Mouse (Mus musculus) urinary bladder, postnatal 10 days (tissue): Measurements from ENCODE around the gene 1810046K07Rik.

ENCODE experiments used
- DNase-seq: peaks from one replicate; pipeline ENCODE4 v3.0.0; 2022; ENCODE audit warnings: low spot score

Gene 1810046K07Rik

GRCm38 (mm10) chr9:51303980-51304379, 24.7 kb downstream of the 1810046K07Rik start:
- DNase-seq, result no peak

DNA sequence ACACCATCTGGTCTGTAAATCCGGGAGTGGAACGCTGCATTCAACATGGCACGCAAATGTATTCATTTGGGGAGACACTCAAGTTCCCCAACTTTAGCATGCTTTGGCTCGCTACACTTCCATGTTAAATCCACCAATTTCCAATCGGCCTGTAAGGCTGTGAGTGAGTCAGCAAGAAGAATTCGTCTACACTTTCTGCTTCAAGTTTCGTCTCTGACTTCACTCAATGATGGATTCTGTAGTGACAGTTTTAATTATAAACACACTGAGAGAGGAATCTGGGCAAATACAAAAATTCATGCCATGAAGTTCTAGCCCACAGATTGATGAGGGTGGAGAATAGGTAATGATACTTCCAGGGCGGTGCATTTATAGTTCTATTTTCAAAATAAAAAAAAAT, 35.2 kb downstream of the 1810046K07Rik start:
- no peak for DNase-seq

DNA sequence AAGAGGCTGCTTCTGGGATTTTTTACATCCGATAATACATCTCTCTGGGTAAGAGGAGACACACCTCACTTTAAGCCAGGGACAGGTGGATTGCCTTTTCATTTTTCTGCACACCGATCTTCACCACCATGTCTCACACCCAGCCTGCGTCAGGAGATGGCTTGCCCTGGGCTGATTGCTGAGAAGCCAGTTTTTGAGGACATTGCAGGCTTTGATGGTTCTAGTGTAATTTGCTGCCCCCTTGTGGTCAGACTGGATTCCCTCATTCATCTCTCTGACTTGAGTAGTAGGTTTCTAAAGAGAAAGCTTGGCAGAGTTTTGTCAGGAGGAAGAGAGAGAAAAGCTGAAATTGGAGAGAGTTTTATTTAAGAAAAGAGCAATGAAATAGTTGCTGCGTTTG, 36.0 kb downstream of the 1810046K07Rik start:
- no peak for DNase-seq

GRCm38 (mm10) chr9:51290980-51291379, 37.7 kb downstream of the 1810046K07Rik start:
- no peak for DNase-seq

GRCm38 (mm10) chr9:51286079-51286478, 42.6 kb downstream of the 1810046K07Rik start:
- DNase-seq, result no peak

DNA sequence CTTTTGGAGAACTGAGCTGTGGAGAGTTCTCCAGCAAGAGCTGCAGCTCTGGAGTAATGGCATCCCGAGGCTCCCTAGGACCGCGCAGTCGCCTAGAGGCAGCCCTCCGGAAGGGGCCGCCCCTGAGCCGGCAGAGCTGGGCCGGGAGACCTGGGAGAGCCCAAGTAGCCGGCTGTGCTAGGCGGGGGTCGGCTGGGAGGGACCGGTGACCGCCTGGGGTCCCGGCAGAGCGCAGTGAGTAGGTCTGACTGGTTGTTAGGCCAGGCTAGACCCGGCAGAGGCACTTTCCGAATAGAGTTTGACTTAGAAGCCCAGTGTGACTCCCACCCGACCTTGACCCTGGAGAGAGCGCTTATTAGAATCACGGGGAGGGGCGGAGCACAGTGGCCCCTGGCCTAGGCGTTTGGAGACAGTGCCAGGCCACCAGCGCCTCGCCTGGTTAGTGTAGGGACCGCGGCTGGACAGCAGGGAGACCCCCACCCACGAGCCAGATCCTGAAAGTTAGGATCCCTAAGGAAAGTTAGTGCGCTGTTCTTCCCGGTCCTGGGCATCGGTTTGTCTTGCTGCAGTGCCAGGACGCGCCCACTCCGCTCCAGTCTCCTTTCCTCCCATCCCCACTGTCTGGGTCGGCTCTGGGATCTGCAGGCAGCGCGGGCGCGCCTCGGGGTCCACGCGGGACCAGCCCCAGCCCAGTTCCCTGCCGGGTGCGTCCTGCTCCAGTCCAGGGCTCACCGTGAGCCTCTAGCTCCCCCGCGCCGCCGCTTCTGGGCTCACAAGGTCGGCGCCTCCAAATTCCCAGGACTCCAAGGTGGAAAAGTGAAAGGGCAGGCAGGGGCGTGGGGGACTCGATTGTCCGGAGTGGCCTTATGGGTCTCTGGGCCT, 50.0 kb downstream of the 1810046K07Rik start, which contains the start of gene Colca2:
Gene Colca2, minus strand, starts transcription at position 70 of the 882 bp plus-strand sequence.
- DNase-seq, result peak; percentile 33

DNA sequence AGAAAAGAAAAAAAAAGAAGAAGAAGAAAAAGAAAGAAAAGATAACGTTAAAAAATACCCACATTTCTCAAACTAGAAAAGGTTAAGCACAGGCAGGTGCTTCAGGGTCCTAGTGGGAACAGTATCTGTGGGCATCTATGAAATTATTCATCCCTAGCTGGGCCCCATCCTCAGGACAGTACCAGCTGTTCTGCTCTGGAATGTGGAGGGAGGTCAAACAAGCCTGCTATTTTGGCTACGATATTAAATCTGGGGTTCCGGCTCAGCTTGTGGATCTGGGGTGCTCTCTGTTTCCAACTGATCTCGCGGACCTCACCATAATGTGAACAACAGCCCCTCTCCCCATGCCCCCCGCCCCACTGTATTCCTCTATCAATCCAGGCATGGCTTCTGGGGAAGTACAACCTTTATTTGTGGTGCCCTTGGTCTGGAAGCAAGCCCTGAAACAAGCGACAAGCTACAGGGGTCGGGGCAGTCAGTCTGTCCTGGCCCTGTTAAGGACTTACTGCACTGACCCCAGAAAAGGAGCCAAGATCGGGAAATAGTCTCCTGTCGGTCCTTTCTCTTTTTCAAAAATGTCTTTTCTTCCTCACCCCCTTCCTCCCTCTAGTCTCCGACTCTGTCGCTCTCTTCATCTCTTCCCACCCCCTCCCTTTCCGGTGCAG, 50.8 kb downstream of the 1810046K07Rik start:
- no peak for DNase-seq

- DNase-seq, result no peak
Measured at GRCm38 (mm10) chr9:51274678-51275077, 54.0 kb downstream of the 1810046K07Rik start.

GRCm38 (mm10) chr9:51273581-51274154, 55.0 kb downstream of the 1810046K07Rik start:
- DNase-seq, result no peak

DNA sequence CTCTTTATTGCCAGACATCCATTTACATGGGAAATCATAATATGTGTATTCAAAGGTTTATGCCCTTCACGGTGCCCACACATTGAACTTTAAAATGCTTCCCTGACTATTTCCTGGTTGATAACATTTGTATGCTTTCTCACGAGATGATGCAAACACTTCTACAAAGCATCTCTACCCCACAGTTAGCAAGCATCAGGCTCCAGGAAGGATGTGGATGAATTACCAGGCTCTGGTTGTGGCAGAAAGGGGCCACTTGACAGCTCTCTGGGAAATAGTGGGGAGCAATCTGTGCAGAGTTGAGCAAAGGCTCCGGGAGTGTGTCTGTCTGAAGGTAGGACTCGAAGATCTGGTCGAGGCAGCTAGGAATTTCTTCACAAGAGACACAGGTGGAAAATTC, 56.6 kb downstream of the 1810046K07Rik start:
- no peak for DNase-seq

GRCm38 (mm10) chr9:51271073-51271472, 57.6 kb downstream of the 1810046K07Rik start:
- no peak for DNase-seq

GRCm38 (mm10) chr9:51268852-51269251, 59.9 kb downstream of the 1810046K07Rik start:
- DNase-seq, result no peak

DNA sequence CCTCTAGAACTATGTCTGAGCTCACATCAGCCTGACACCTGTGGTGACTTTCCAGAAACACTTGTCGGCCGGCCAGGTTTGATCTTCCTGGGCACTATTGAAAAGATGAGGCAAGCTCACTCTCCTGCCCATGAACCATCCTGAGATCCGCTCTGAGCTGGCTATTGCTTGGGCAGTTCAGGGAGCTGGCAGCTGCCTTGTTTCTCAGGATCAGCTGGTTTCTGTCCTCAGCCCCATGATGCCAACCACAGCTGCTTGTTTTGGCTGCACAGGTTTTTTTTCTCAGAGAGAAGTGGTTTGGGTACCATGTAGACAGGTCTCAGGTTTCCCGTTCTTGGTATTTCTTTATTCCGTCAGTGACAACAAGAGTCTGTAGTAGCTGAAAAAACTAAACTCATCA, 70.3 kb downstream of the 1810046K07Rik start:
- DNase-seq, result no peak

DNA sequence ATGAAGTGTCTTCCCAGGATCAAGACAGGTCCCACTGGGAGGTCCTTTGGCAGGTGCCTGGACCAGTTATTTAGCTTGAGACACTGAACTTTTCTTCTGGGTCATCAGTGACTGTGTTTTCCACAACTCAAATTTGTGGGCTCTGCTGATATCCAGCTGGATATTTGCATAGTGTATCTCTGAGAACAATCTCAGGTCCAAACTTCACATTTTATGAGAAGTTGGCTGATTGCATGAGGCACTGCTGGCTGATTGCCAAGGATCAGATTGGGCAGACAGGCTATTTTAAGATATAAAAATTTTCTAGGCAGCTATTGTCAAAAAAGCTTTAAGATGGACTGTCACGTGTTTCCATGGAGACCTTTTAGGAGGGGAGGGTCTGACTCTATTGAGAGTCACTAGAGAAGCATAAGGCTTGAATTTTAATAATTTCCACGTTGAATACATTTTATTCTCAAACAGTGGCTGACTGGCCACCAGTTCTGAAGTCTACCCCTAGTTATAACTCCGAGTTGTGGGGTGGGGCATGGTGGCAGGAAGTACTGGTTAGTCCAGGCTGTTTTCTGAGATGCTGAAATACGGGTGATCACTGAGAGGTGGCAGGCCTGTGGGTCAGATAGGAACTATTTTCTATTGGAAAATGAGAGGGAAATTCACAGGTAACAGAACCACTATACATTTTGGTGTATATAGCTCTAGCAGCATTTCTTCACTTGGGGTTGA, 71.8 kb downstream of the 1810046K07Rik start:
- DNase-seq, result no peak
